Mouse (Mus musculus): ENCODE measurements at regions not wholly inside any gene's neighbourhood (a gene's known extent, or its start where the extent isn't known, plus 50 kb on each side); places are given as distances from the start of the nearest gene placed in this dataset.
A peak's percentile ranks its signal among the peaks of the same experiment; 100 is the strongest.

- H3K9ac ChIP-seq (replicated peaks) = no peak overlapping the region
- peak; percentile 60; the same call in 1 of the 2 replicates for ATAC-seq (ENCODE audit: low FRiP score, low read depth)
- no peak overlapping the region for H3K4me2 ChIP-seq (replicated peaks)
- no peaks in the 10 kb centered on the region for H3K36me3 ChIP-seq
- no peak overlapping the region for H3K4me3 ChIP-seq
- peaks cover 11% of the 10 kb centered on the region for H3K4me1 ChIP-seq
- H3K9me3 ChIP-seq = no peaks in the 10 kb centered on the region
- H3K27ac ChIP-seq (replicated peaks) = no peak overlapping the region
- no peaks in the 10 kb centered on the region for H3K27me3 ChIP-seq
- WGBS = 69% methylated on average over 5 of the region's 5 CpGs
Observed at GRCm38 (mm10) chr1:83870853-83871567, 463.0 kb upstream of the Sphkap start.

- H3K27me3 ChIP-seq = no peaks in the 10 kb centered on the region
- no peak for ATAC-seq (ENCODE audit: low FRiP score, low read depth)
- H3K9ac ChIP-seq (replicated peaks) = no peak overlapping the region
- peaks cover 11% of the 10 kb centered on the region for H3K4me1 ChIP-seq
- no peak overlapping the region for H3K27ac ChIP-seq (replicated peaks)
- no peaks in the 10 kb centered on the region for H3K36me3 ChIP-seq
- 85% methylated on average over 2 of the region's 2 CpGs for WGBS
- H3K4me2 ChIP-seq (replicated peaks) = no peak overlapping the region
- H3K9me3 ChIP-seq = no peaks in the 10 kb centered on the region
- no peak overlapping the region for H3K4me3 ChIP-seq
Observed at GRCm38 (mm10) chr1:83869046-83869445, 461.0 kb upstream of the Sphkap start.

GRCm38 (mm10) chr1:83862541-83862940 lies 454.5 kb upstream of the Sphkap start:
- ATAC-seq (ENCODE audit: low FRiP score, low read depth) = no peak
- Histone ChIP-seq H3K4me1 (peaks cover 5% of the 10 kb centered on the region; the same call in 1 of the 2 replicates), H3K4me3 (no peak overlapping the region), H3K27ac (replicated peaks) (no peak overlapping the region), H3K27me3 (no peaks in the 10 kb centered on the region), H3K36me3 (no peaks in the 10 kb centered on the region), H3K9me3 (no peaks in the 10 kb centered on the region), H3K9ac (replicated peaks) (no peak overlapping the region), H3K4me2 (replicated peaks) (no peak overlapping the region)
- 85% methylated on average over 1 of the region's 1 CpGs for WGBS

GRCm38 (mm10) chr1:83862128-83862527 lies 454.1 kb upstream of the Sphkap start:
- ATAC-seq (ENCODE audit: low FRiP score, low read depth) = no peak
- Histone ChIP-seq H3K36me3 (no peaks in the 10 kb centered on the region), H3K9me3 (no peaks in the 10 kb centered on the region), H3K9ac (replicated peaks) (no peak overlapping the region), H3K4me2 (replicated peaks) (no peak overlapping the region), H3K4me3 (no peak overlapping the region), H3K4me1 (peaks cover 5% of the 10 kb centered on the region; the same call in 1 of the 2 replicates), H3K27ac (replicated peaks) (no peak overlapping the region), H3K27me3 (no peaks in the 10 kb centered on the region)
- WGBS = 61% methylated on average over 3 of the region's 3 CpGs

- H3K4me3 ChIP-seq = no peak overlapping the region
- WGBS = 88% methylated on average over 3 of the region's 3 CpGs
- ATAC-seq (ENCODE audit: low FRiP score, low read depth) = no peak
- no peak overlapping the region for H3K4me2 ChIP-seq (replicated peaks)
- no peaks in the 10 kb centered on the region for H3K27me3 ChIP-seq
- H3K9ac ChIP-seq (replicated peaks) = no peak overlapping the region
- H3K36me3 ChIP-seq = no peaks in the 10 kb centered on the region
- no peaks in the 10 kb centered on the region for H3K9me3 ChIP-seq
- H3K27ac ChIP-seq (replicated peaks) = no peak overlapping the region
- H3K4me1 ChIP-seq = no peaks in the 10 kb centered on the region
Observed at GRCm38 (mm10) chr1:83859732-83860424, 451.9 kb upstream of the Sphkap start.

GRCm38 (mm10) chr1:83853996-83854395 lies 446.0 kb upstream of the Sphkap start:
- ATAC-seq (ENCODE audit: low FRiP score, low read depth) = no peak
- Histone ChIP-seq H3K27me3 (no peaks in the 10 kb centered on the region), H3K9me3 (no peaks in the 10 kb centered on the region), H3K4me1 (no peaks in the 10 kb centered on the region), H3K4me3 (no peak overlapping the region), H3K9ac (replicated peaks) (no peak overlapping the region), H3K4me2 (replicated peaks) (no peak overlapping the region), H3K36me3 (no peaks in the 10 kb centered on the region), H3K27ac (replicated peaks) (no peak overlapping the region)
- 83% methylated on average over 5 of the region's 5 CpGs for WGBS

GRCm38 (mm10) chr1:83851081-83851480 lies 443.1 kb upstream of the Sphkap start:
- H3K9ac ChIP-seq (replicated peaks) = no peak overlapping the region

GRCm38 (mm10) chr1:83848414-83848813 lies 440.4 kb upstream of the Sphkap start:
- no peaks in the 10 kb centered on the region for H3K4me1 ChIP-seq
- no peak overlapping the region for H3K4me2 ChIP-seq (replicated peaks)
- H3K36me3 ChIP-seq = no peaks in the 10 kb centered on the region
- WGBS = 97% methylated on average over 2 of the region's 2 CpGs
- no peak overlapping the region for H3K9ac ChIP-seq (replicated peaks)
- no peak overlapping the region for H3K27ac ChIP-seq (replicated peaks)
- ATAC-seq (ENCODE audit: low FRiP score, low read depth) = no peak
- no peak overlapping the region for H3K4me3 ChIP-seq
- H3K27me3 ChIP-seq = no peaks in the 10 kb centered on the region
- H3K9me3 ChIP-seq = no peaks in the 10 kb centered on the region

More at GRCm38 (mm10) chr1:83851081-83851480, 443.1 kb upstream of the Sphkap start:
- no peaks in the 10 kb centered on the region for H3K27me3 ChIP-seq
- no peaks in the 10 kb centered on the region for H3K36me3 ChIP-seq
- H3K4me1 ChIP-seq = no peaks in the 10 kb centered on the region
- H3K9me3 ChIP-seq = no peaks in the 10 kb centered on the region
- H3K4me2 ChIP-seq (replicated peaks) = no peak overlapping the region
- H3K4me3 ChIP-seq = no peak overlapping the region
- WGBS = 88% methylated on average over 6 of the region's 6 CpGs
- H3K27ac ChIP-seq (replicated peaks) = no peak overlapping the region
- no peak for ATAC-seq (ENCODE audit: low FRiP score, low read depth)

- Histone ChIP-seq H3K4me2 (replicated peaks) (no peak overlapping the region), H3K36me3 (no peaks in the 10 kb centered on the region), H3K27ac (replicated peaks) (no peak overlapping the region), H3K9ac (replicated peaks) (no peak overlapping the region), H3K4me3 (no peak overlapping the region), H3K27me3 (no peaks in the 10 kb centered on the region), H3K9me3 (no peaks in the 10 kb centered on the region), H3K4me1 (no peaks in the 10 kb centered on the region)
- ATAC-seq (ENCODE audit: low FRiP score, low read depth) = no peak
- 75% methylated on average over 5 of the region's 5 CpGs for WGBS
Observed at GRCm38 (mm10) chr1:83847992-83848391, 440.0 kb upstream of the Sphkap start.

- H3K4me3 ChIP-seq = no peak overlapping the region
- no peaks in the 10 kb centered on the region for H3K27me3 ChIP-seq
- H3K36me3 ChIP-seq = no peaks in the 10 kb centered on the region
- H3K9ac ChIP-seq (replicated peaks) = no peak overlapping the region
- H3K4me2 ChIP-seq (replicated peaks) = no peak overlapping the region
- WGBS = 70% methylated on average over 4 of the region's 4 CpGs
- no peak overlapping the region for H3K27ac ChIP-seq (replicated peaks)
- no peaks in the 10 kb centered on the region for H3K4me1 ChIP-seq
- no peaks in the 10 kb centered on the region for H3K9me3 ChIP-seq
- no peak for ATAC-seq (ENCODE audit: low FRiP score, low read depth)
Observed at GRCm38 (mm10) chr1:83844827-83845379, 436.9 kb upstream of the Sphkap start.

GRCm38 (mm10) chr1:83835965-83836364 lies 428.0 kb upstream of the Sphkap start:
- WGBS = 87% methylated on average over 6 of the region's 6 CpGs
- H3K4me3 ChIP-seq = no peak overlapping the region
- H3K9ac ChIP-seq (replicated peaks) = no peak overlapping the region
- H3K4me2 ChIP-seq (replicated peaks) = no peak overlapping the region
- H3K36me3 ChIP-seq = no peaks in the 10 kb centered on the region
- H3K27ac ChIP-seq (replicated peaks) = no peak overlapping the region
- ATAC-seq (ENCODE audit: low FRiP score, low read depth) = no peak
- H3K9me3 ChIP-seq = no peaks in the 10 kb centered on the region
- no peaks in the 10 kb centered on the region for H3K27me3 ChIP-seq
- no peaks in the 10 kb centered on the region for H3K4me1 ChIP-seq

GRCm38 (mm10) chr1:83832946-83833345 lies 424.9 kb upstream of the Sphkap start:
- ATAC-seq (ENCODE audit: low FRiP score, low read depth) = no peak
- no peak overlapping the region for H3K27ac ChIP-seq (replicated peaks)
- no peak overlapping the region for H3K4me2 ChIP-seq (replicated peaks)
- WGBS = 94% methylated on average over 3 of the region's 3 CpGs
- no peak overlapping the region for H3K4me3 ChIP-seq
- no peaks in the 10 kb centered on the region for H3K36me3 ChIP-seq
- H3K27me3 ChIP-seq = no peaks in the 10 kb centered on the region
- no peaks in the 10 kb centered on the region for H3K9me3 ChIP-seq
- H3K9ac ChIP-seq (replicated peaks) = no peak overlapping the region
- no peaks in the 10 kb centered on the region for H3K4me1 ChIP-seq

Data from midbrain, embryonic 12.5 days (tissue).